ENCODE assay signal across 12 mouse cellular contexts in genomic region chr4:133197355-133197754, GRCm38 (mm10). TPM values are rescaled to one million over a fixed set of nuclear protein-coding genes. Genes with fewer than 3 reads are reported as not detected.
DNase-seq lines count a peak whose midpoint lies in the region; ATAC-seq and TF ChIP-seq lines count a peak whose summit lies in the region.
"Had no signal": no experiment of that assay in that cellular context is flagged by ENCODE, and none has a peak within 500 bp of the region (broad histone marks: within the 10 kb centered on the region; RNA-seq: fewer than 3 reads in every experiment).

No protein-coding gene starts in this region.

- peak overlapping the region; percentile 79 for H3K27ac ChIP-seq in embryonic facial prominence, embryonic 10.5 days (replicated peaks)
- peak overlapping the region; percentile 64 for H3K27ac ChIP-seq in forebrain, postnatal 0 days (ENCODE audit: low read depth, low read length)
- peak overlapping the region; percentile 82 for H3K27ac ChIP-seq in midbrain, embryonic 12.5 days (replicated peaks)

- DNase-seq in kidney, adult 18-20 months: peak; percentile 17
- no peak for DNase-seq in kidney, postnatal 36 days
- DNase-seq in embryonic facial prominence, embryonic 10.5 days (ENCODE audit: low spot score): no peak
- DNase-seq in forebrain, postnatal 0 days: peak; percentile 43
- no peak for DNase-seq in urinary bladder, postnatal 10 days (ENCODE audit: low spot score)
- DNase-seq in urinary bladder, postnatal 4 days (ENCODE audit: low spot score in 2 of 2): no peak
- no peak for DNase-seq in B cell, adult 2 months
- DNase-seq: cerebellum, adult 9-10 months; layer of hippocampus, adult 9-11 months had no signal

- H3K4me2 ChIP-seq in forebrain, postnatal 0 days (ENCODE audit: low read depth): no peak overlapping the region
- H3K4me2 ChIP-seq in midbrain, embryonic 12.5 days (replicated peaks): no peak overlapping the region

- H3K9ac ChIP-seq in forebrain, postnatal 0 days: peak overlapping the region; percentile 18; the same call in 1 of the 2 replicates
- H3K9ac ChIP-seq in midbrain, embryonic 12.5 days (replicated peaks): peak overlapping the region; percentile 8; the same call in 1 of the 2 replicates

- 0 out of 2 replicates have a peak overlapping the region, but pooled peaks have one; percentile 6 for H3K4me3 ChIP-seq in embryonic facial prominence, embryonic 10.5 days
- no peak overlapping the region for H3K4me3 ChIP-seq in forebrain, postnatal 0 days (ENCODE audit: low read depth, low read length)
- H3K4me3 ChIP-seq in midbrain, embryonic 12.5 days: no peak overlapping the region
- H3K4me3 ChIP-seq: myocyte had no signal

- no peaks in the 10 kb centered on the region; the same call in 1 of the 2 replicates for H3K27me3 ChIP-seq in embryonic facial prominence, embryonic 10.5 days (replicated peaks; ENCODE audit: low read depth, poor library complexity, severe bottlenecking)
- H3K27me3 ChIP-seq in forebrain, postnatal 0 days (ENCODE audit: insufficient read depth, low read length): no peaks in the 10 kb centered on the region
- H3K27me3 ChIP-seq in midbrain, embryonic 12.5 days: no peaks in the 10 kb centered on the region

- WGBS in embryonic facial prominence, embryonic 10.5 days: 16% methylated on average over 5 of the region's 5 CpGs
- WGBS in forebrain, postnatal 0 days: 7% methylated on average over 5 of the region's 5 CpGs
- WGBS in midbrain, embryonic 12.5 days: 11% methylated on average over 5 of the region's 5 CpGs

- no peak for TF ChIP-seq CTCF in forebrain, postnatal 0 days (IDR thresholded peaks at IDR 0.05; ENCODE audit: low read depth)

- H3K9me3 ChIP-seq in embryonic facial prominence, embryonic 10.5 days: no peaks in the 10 kb centered on the region
- no peaks in the 10 kb centered on the region for H3K9me3 ChIP-seq in forebrain, postnatal 0 days (ENCODE audit: low read length)
- no peaks in the 10 kb centered on the region for H3K9me3 ChIP-seq in midbrain, embryonic 12.5 days

- peaks cover 47% of the 10 kb centered on the region for H3K36me3 ChIP-seq in embryonic facial prominence, embryonic 10.5 days (replicated peaks)
- H3K36me3 ChIP-seq in forebrain, postnatal 0 days (ENCODE audit: insufficient read depth): peaks cover 33% of the 10 kb centered on the region
- peaks cover 34% of the 10 kb centered on the region for H3K36me3 ChIP-seq in midbrain, embryonic 12.5 days

- peaks cover 71% of the 10 kb centered on the region for H3K4me1 ChIP-seq in embryonic facial prominence, embryonic 10.5 days
- H3K4me1 ChIP-seq in forebrain, postnatal 0 days (ENCODE audit: insufficient read depth): peaks cover 31% of the 10 kb centered on the region
- H3K4me1 ChIP-seq in midbrain, embryonic 12.5 days: peaks cover 54% of the 10 kb centered on the region

- ATAC-seq in forebrain, postnatal 0 days: peak; percentile 16; the same call in 1 of the 2 replicates
- ATAC-seq in midbrain, embryonic 12.5 days (ENCODE audit: low FRiP score, low read depth): no peak

RNA-seq across cellular contexts. Expression of gene Cd164l2, which starts 14.6 kb away (rescaled TPM):
- 3.0 and 5.2 TPM in 2 replicates for polyA plus RNA-seq in embryonic facial prominence, embryonic 10.5 days (2016; fragmentation: Nextera tagmentation; extraction: Ambion mirVana)
- total RNA-seq in forebrain, postnatal 0 days (2014; rRNA removed): 2.8 and 4.6 TPM in 2 replicates
- polyA plus RNA-seq in forebrain, postnatal 0 days (2015; fragmentation: Nextera tagmentation; extraction: Ambion mirVana): 4.2 and 6.1 TPM in 2 replicates
- polyA plus RNA-seq in midbrain, embryonic 12.5 days (2016; fragmentation: Nextera tagmentation; extraction: Ambion mirVana): 0.24 and 0.47 TPM in 2 replicates
- total RNA-seq: MEL had no signal

RNA-seq across cellular contexts. Expression of gene Gpr3, which starts 15.0 kb away (rescaled TPM):
- 0.11 and 0.57 TPM in 2 replicates for polyA plus RNA-seq in embryonic facial prominence, embryonic 10.5 days (2016; fragmentation: Nextera tagmentation; extraction: Ambion mirVana)
- total RNA-seq in forebrain, postnatal 0 days (2014; rRNA removed): 1.1 and 2.2 TPM in 2 replicates
- 2.6 and 2.7 TPM in 2 replicates for polyA plus RNA-seq in forebrain, postnatal 0 days (2015; fragmentation: Nextera tagmentation; extraction: Ambion mirVana)
- polyA plus RNA-seq in midbrain, embryonic 12.5 days (2016; fragmentation: Nextera tagmentation; extraction: Ambion mirVana): 0.22 and 0.40 TPM in 2 replicates

RNA-seq across cellular contexts. Expression of gene Map3k6, which starts 43.3 kb away (rescaled TPM):
- 1.7 and 1.8 TPM in 2 replicates for polyA plus RNA-seq in embryonic facial prominence, embryonic 10.5 days (2016; fragmentation: Nextera tagmentation; extraction: Ambion mirVana)
- total RNA-seq in forebrain, postnatal 0 days (2014; rRNA removed): 4.7 and 7.2 TPM in 2 replicates
- polyA plus RNA-seq in forebrain, postnatal 0 days (2015; fragmentation: Nextera tagmentation; extraction: Ambion mirVana): 4.3 and 4.4 TPM in 2 replicates
- 1.9 and 2.8 TPM in 2 replicates for polyA plus RNA-seq in midbrain, embryonic 12.5 days (2016; fragmentation: Nextera tagmentation; extraction: Ambion mirVana)

Comparison
In these comparisons a context has a peak if more than half of its experiments do, and no peak if none do; other contexts are left out.
1. DNase-seq: peak in kidney, adult 18-20 months (single experiment) and forebrain, postnatal 0 days (single experiment); none in kidney, postnatal 36 days (0 of 2), embryonic facial prominence, embryonic 10.5 days (single experiment), urinary bladder, postnatal 10 days (single experiment), urinary bladder, postnatal 4 days (0 of 2) and B cell, adult 2 months (0 of 2).
2. Peak in every context shown above with its lines, with median percentiles within 50 percentile points of each other: H3K27ac ChIP-seq.